Mouse (Mus musculus): ENCODE measurements around the gene Celf1. TPM values are rescaled to one million over a fixed set of nuclear protein-coding genes. Genes with fewer than 3 reads are reported as not detected.
"Not testable (repeated sequence)": the region's sequence is repeated elsewhere in the genome, so short reads cannot be mapped to it uniquely, and the experiment has no call there.

Gene Celf1
- polyA plus RNA-seq (2011; ENCODE audit: insufficient read depth, insufficient read length, low replicate concordance, missing spikeins) = 34.8 and 39.9 TPM in 2 replicates

GRCm38 (mm10) chr2:90940233-90941229, at the start of gene Celf1:
Celf1 (plus strand) TSS chr2:90940382.
- Histone ChIP-seq H3K27ac (ENCODE audit: control insufficient read depth, insufficient read depth, low read depth, low read length, poor library complexity) (peak within 1 kb of the TSS; percentile 98), H3K4me1 (ENCODE audit: control insufficient read depth, insufficient read depth, low read length) (no peaks in the 10 kb centered on the region), H3K4me3 (replicated peaks; ENCODE audit: control insufficient read depth, low read depth, low read length) (peak within 1 kb of the TSS; percentile 97)
- peak; percentile 19; the same call in 1 of the 2 replicates for TF ChIP-seq POLR2A (IDR thresholded peaks at IDR 0.05; ENCODE audit: borderline replicate concordance, control insufficient read depth, low read depth, low read length)
- TF ChIP-seq CTCF (IDR thresholded peaks at IDR 0.05; ENCODE audit: control insufficient read depth, insufficient read depth, low read length) = peak; percentile 45; the same call in 1 of the 2 replicates
- WGBS = under 1% methylated on average over 111 of the region's 113 CpGs

DNA sequence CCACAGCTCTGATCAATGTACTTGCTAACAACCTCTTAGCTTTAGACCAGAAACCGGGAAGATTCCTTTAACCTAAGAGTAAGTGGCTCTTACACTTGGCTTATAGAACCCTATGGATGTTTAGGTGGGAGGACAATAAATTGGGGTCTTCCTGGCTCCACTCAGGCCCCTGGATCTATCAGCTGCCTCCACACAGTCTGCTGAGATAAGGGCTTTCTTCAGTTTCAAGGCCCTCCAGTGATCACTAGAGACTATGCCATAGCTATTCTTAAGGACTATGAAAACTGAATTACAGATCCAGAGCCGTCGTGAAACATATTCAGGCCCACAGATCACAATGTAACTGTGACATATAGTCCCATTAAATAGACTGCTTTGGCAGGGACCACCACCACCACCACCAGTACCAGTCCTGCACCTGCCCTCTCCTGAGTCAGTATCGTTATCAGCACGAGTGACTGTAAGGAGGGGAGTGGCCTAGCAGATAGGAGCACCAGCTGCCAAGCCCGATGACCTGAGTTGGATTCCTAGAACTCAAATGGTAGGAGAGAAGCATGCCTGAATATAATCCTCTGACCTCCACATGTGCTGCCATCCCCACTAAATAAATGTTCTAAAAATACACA, 46.4 kb upstream of the Celf1 start:
- TF ChIP-seq CTCF (IDR thresholded peaks at IDR 0.05; ENCODE audit: control insufficient read depth, insufficient read depth, low read length) = no peak
- TF ChIP-seq POLR2A (IDR thresholded peaks at IDR 0.05; ENCODE audit: borderline replicate concordance, control insufficient read depth, low read depth, low read length) = no peak
- Histone ChIP-seq H3K27ac (ENCODE audit: control insufficient read depth, insufficient read depth, low read depth, low read length, poor library complexity) (peak overlapping the region; percentile 34; the same call in 1 of the 2 replicates), H3K4me1 (ENCODE audit: control insufficient read depth, insufficient read depth, low read length) (no peaks in the 10 kb centered on the region), H3K4me3 (replicated peaks; ENCODE audit: control insufficient read depth, low read depth, low read length) (no peak overlapping the region)
- WGBS = 65% methylated on average over 6 of the region's 6 CpGs

DNA sequence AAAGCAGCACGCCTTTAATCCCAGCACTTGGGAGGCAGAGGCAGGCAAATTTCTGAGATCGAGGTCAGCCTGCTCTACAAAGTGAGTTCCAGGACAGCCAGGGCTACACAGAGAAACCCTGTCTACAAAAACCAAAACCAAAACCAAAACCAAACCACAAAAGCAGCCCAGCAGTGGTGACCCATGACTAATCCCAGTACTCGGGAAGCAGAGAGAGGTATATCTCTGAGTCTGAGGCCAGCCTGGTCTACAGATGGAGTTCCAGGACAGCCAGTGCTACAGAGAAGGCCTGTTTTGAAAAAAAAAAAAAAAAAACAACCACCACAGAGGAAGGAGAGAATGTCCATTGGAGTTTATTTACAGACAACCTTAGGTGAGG, 45.9 kb upstream of the Celf1 start:
- not testable (repeated sequence) for H3K4me3 ChIP-seq (replicated peaks; ENCODE audit: control insufficient read depth, low read depth, low read length); H3K27ac ChIP-seq (ENCODE audit: control insufficient read depth, insufficient read depth, low read depth, low read length, poor library complexity); H3K4me1 ChIP-seq (ENCODE audit: control insufficient read depth, insufficient read depth, low read length)
- 68% methylated on average over 3 of the region's 3 CpGs for WGBS

DNA sequence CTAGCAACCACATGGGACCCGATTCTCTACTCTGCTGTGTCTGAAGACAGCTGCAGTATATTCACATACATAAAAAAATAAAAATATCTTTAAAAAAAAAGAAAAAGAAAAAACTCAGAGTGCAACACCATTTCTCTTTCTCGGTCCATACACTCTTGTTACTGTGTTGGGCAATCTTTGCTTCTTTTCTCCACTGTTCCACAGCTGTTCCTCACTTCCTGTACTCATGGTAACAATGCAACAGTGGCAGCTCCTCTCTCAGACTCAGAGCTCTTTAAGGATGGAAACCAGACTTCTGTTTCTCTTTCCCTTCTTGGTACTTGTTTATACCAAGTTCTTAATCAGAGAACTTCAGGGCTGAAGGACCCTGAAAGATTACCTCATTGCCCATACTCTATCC, 36.8 kb upstream of the Celf1 start:
- WGBS = 53% methylated on average over 2 of the region's 2 CpGs

GRCm38 (mm10) chr2:90904076-90904855, 35.9 kb upstream of the Celf1 start, which contains the start of the genes Kbtbd4 and Ndufs3:
Kbtbd4 (plus strand) TSS chr2:90904740.
Ndufs3 (minus strand) TSS chr2:90904827.
- WGBS = under 1% methylated on average over 43 of the region's 43 CpGs
- Histone ChIP-seq H3K4me3 (replicated peaks; ENCODE audit: control insufficient read depth, low read depth, low read length) (peak within 1 kb of the TSS; percentile 99), H3K27ac (ENCODE audit: control insufficient read depth, insufficient read depth, low read depth, low read length, poor library complexity) (peak within 1 kb of the TSS; percentile 78), H3K4me1 (ENCODE audit: control insufficient read depth, insufficient read depth, low read length) (no peaks in the 10 kb centered on the region; the same call in 1 of the 2 replicates)
- TF ChIP-seq POLR2A (IDR thresholded peaks at IDR 0.05; ENCODE audit: borderline replicate concordance, control insufficient read depth, low read depth, low read length) (peak; percentile 95), CTCF (IDR thresholded peaks at IDR 0.05; ENCODE audit: control insufficient read depth, insufficient read depth, low read length) (no peak)

More for the DNA sequence above, 36.8 kb upstream of the Celf1 start:
- TF ChIP-seq POLR2A (IDR thresholded peaks at IDR 0.05; ENCODE audit: borderline replicate concordance, control insufficient read depth, low read depth, low read length) (no peak), CTCF (IDR thresholded peaks at IDR 0.05; ENCODE audit: control insufficient read depth, insufficient read depth, low read length) (no peak)
- no peaks in the 10 kb centered on the region; the same call in 1 of the 2 replicates for H3K4me1 ChIP-seq (ENCODE audit: control insufficient read depth, insufficient read depth, low read length)
- no peak overlapping the region for H3K27ac ChIP-seq (ENCODE audit: control insufficient read depth, insufficient read depth, low read depth, low read length, poor library complexity)
- no peak overlapping the region for H3K4me3 ChIP-seq (replicated peaks; ENCODE audit: control insufficient read depth, low read depth, low read length)

GRCm38 (mm10) chr2:90904856-90905224, 35.3 kb upstream of the Celf1 start:
- no peak for TF ChIP-seq POLR2A (IDR thresholded peaks at IDR 0.05; ENCODE audit: borderline replicate concordance, control insufficient read depth, low read depth, low read length)
- TF ChIP-seq CTCF (IDR thresholded peaks at IDR 0.05; ENCODE audit: control insufficient read depth, insufficient read depth, low read length) = no peak
- under 1% methylated on average over 21 of the region's 21 CpGs for WGBS
- H3K4me3 ChIP-seq (replicated peaks; ENCODE audit: control insufficient read depth, low read depth, low read length) = peak overlapping the region; percentile 99

DNA sequence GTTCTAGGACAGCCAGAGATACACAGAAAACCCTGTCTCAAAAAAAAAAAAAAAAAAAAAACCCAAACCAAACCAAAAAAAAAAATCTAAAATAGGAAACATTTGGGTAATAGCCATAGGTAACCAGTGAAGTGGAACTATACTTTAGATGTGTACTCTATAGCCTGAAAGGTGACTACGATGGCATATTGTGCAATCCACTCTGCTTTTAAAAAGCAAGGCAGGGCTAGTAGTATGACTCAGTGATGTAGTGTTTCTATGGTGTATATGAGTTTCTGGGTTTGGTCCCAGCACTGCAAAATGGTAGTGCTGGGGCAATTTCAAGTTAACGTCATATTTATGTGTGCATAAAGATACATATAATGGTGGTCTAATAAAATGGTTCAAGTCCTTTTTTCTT, 33.5 kb upstream of the Celf1 start:
- TF ChIP-seq POLR2A (IDR thresholded peaks at IDR 0.05; ENCODE audit: borderline replicate concordance, control insufficient read depth, low read depth, low read length) (no peak), CTCF (IDR thresholded peaks at IDR 0.05; ENCODE audit: control insufficient read depth, insufficient read depth, low read length) (no peak)
- Histone ChIP-seq H3K4me3 (replicated peaks; ENCODE audit: control insufficient read depth, low read depth, low read length) (no peak overlapping the region), H3K27ac (ENCODE audit: control insufficient read depth, insufficient read depth, low read depth, low read length, poor library complexity) (no peak overlapping the region), H3K4me1 (ENCODE audit: control insufficient read depth, insufficient read depth, low read length) (no peaks in the 10 kb centered on the region; the same call in 1 of the 2 replicates)
- WGBS = 89% methylated on average over 2 of the region's 2 CpGs

More at GRCm38 (mm10) chr2:90904856-90905224, 35.3 kb upstream of the Celf1 start:
- Histone ChIP-seq H3K4me1 (ENCODE audit: control insufficient read depth, insufficient read depth, low read length) (no peaks in the 10 kb centered on the region; the same call in 1 of the 2 replicates), H3K27ac (ENCODE audit: control insufficient read depth, insufficient read depth, low read depth, low read length, poor library complexity) (peak overlapping the region; percentile 78)
